Mouse (Mus musculus) gastrocnemius, adult 18-20 months (tissue): ENCODE measurements around the gene Pdxk. TPM values are rescaled to one million over a fixed set of nuclear protein-coding genes. Genes with fewer than 3 reads are reported as not detected.
"Not testable (repeated sequence)": the region's sequence is repeated elsewhere in the genome, so short reads cannot be mapped to it uniquely, and the experiment has no call there.

Source experiments
- DNase-seq: peaks from one replicate; pipeline ENCODE4 v3.0.0; 2021; ENCODE audit warnings: low spot score
- total RNA-seq, 2 experiments: library from RNA; stranded (reverse); gene quantifications; 2 replicates each; pipeline ENCODE4 v1.2.3; 2021

Gene Pdxk
- total RNA-seq, 2 experiments from 2014 or later: 6.2 to 7.1 TPM

DNA sequence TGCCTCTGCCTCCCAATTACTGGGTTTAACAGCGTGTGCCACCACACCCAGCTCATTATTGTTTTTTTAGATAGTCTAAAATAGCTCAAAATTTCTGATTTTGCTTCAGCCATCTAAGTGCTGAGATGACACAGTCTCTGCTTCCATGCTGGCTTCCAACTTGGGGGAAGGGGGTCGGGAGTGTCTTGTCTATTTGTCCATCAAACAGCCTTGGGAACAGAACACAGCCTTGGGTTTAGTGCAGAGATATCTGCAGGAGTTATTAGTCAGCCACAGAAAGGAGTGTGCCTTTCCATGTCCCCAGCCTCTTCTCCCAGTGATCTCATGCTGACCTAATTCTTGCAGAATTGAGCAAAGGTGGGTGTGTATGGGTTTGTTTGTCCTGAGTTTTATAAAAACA, 46.0 kb downstream of the Pdxk start:
- no peak for DNase-seq

DNA sequence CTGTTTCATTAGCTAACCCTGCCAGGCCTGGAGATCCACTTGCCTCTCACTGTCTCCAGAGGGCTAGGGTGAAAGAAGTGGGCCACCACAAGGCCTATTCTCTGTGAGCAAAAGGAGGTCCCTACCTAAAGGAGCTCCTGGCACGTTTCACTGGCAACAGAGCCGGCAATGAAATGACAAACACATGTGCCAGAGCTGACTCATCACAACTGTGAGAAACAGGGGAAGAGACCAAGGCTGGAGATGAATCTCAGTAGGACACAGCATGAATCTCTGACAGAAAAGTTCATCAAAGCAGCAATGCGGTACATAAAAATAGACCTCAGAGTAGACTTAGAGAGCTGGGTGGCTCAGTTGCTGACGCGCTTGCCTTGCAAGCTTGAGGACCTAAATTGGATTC, 46.9 kb downstream of the Pdxk start:
- DNase-seq: no peak

DNA sequence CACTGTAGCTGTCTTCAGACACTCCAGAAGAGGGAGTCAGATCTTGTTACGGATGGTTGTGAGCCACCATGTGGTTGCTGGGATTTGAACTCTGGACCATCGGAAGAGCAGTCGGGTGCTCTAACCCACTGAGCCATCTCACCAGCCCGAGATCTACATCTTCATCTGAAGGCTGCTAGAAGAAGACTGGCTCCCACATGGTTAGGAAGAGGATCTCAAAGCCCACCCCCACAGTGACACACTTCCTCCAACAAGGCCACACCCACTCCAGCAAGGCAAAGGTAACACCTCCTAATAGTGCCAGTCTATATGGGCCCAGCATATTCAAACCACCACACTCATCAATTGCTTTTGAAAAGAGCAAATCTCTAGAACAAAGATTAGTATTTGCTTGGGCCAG, 49.8 kb downstream of the Pdxk start:
- DNase-seq: not testable (repeated sequence)

DNA sequence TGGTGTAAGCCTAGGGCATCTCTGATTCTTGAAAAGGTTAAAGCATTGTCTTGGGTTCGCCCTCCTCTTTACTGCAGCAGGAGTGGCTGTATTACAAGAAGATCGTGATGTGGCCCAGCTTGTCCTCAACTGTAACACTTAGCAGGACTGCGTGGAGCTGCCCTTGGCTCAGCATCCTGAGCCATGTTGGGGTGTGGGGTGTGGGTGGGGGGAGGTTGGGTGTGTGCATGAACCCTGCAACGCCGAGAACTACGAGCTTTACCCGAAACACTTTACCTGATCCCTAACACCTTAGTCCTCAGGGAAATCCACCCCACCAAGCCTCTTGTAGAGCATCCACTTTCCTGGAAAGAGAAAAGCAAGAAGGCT, 51.6 kb downstream of the Pdxk start:
- no peak for DNase-seq

DNA sequence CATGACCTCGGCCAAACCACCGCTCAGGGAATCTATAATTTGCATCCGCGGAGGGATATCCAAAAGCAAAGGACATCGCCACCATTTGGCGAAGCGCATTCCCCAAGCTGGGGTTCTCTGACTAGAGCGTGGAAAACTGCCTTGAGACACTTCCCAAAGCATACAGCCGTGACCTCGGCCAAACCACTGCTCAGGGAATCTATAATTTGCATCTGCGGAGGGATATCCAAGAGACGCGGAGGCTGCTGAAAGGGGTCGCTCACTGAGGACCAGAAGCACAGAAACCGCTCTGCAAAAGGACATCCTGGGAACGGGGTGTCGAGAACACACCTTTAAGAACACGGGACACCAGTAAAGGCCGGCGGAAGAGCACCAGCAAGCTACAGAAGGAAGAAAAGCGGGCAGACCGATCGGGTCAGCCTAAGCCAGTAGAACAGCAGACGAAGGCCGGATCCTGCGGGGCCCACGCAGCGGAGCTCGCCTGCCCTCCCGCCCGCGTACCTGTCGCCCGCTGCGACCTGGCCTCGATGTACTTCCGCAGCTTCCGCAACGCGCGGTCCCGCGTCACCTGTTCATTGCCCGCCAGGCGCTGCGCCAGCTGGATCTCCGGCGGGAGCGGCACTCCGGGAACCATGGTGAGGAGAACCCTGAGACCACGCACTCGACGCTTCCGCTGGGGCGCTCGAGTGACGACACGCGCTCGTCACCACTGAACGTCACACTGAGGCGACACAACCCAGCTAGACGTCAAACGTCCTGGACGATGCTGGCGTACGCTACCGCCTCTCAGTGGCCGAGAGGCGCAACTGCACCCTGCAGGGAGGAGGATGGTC, 52.2 kb downstream of the Pdxk start, which contains the start of gene Rrp1:
Gene Rrp1, minus strand, starts transcription at position 725 of the 833 bp plus-strand sequence.
- DNase-seq: peak; percentile 93

DNA sequence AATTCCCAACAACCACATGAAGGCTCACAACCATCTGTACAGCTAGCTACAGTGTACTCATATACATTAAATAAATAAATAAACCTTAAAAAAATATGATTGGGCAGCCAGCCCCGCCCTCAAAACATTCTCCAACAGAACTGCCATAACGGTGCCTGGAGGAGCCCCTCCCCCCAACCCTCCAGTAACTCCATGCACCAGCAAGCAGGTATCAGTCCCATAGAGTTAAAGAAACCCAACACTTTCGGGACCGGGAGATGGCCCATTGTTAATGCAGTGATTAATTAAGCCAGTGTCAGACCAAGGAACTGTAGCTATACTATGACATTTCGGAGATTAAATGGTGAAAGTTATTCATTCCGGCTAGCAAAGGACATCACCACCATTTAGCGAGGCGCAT, 52.9 kb downstream of the Pdxk start:
- no peak for DNase-seq

DNA sequence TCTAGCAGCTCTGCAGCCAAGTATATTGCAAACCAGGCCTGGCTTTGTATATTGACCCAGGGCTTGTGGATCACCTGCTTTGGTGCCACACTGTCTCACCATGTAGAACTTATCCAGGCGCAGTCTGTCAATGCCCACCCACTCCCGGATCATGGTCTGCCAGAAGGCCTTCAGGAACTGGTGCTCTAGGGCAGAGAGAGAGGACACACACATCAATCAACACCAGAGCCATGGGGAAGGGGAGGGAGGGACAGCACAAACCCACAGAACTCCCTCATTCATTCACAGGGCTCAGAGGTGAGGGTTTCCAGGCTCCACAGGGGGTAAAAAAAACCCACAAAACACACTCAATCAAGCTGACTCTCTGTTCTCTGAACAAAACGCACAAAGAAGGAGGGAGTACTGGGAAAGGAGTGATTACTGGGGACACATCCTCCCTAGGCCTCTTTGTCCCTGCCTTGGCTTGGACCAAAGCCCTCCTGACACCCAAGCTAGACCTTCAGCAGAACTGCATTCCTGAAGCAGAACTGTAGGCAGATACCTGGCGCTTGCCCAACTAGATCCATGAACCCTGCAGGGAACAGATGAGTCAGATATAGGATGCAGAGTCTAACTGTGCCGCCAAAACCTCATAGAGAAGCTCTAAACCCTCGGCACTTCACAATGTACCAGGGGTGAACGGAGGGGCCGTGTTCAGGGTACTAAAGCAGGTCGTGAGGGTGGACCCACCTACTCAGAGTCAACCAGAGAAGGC, 55.6 kb downstream of the Pdxk start:
- no peak for DNase-seq

DNA sequence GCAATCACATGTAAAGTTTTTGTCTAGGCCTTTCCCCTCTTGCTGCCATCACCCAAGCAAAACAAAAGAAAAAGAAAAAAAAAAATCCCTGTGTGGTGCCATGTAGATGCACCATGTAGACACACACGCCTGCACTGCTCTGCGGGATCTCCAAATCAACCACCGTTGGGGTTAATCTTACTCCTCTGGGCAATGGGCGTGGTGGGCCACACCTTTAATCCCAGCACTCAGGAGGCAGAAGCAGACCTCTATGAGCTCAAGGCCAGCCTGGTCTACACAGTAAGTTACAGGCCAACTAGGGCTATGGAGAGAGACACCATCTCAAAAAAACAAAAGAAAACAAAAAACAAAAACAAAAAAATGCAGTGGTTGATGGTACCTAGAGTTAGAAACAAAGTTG, 57.6 kb downstream of the Pdxk start:
- DNase-seq: no peak

DNA sequence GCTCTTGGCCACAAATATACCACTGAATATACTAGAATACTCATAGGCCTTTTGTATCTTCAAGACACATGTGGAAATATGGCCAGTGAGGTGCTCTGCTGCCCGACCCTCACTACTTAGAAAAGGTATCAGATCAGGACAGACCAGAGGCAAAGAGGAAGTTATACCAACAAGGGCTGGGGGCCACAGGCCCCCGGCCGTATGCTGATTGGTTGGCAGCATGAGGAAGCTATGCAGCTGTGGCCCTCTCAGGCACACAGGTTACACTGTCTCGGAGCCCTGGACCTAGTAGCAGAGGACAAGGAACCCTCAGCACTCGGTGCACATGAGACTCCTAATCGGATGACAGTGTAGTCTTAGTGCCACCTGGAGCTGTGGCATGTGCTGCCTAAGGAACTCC, 58.6 kb downstream of the Pdxk start:
- no peak for DNase-seq

DNA sequence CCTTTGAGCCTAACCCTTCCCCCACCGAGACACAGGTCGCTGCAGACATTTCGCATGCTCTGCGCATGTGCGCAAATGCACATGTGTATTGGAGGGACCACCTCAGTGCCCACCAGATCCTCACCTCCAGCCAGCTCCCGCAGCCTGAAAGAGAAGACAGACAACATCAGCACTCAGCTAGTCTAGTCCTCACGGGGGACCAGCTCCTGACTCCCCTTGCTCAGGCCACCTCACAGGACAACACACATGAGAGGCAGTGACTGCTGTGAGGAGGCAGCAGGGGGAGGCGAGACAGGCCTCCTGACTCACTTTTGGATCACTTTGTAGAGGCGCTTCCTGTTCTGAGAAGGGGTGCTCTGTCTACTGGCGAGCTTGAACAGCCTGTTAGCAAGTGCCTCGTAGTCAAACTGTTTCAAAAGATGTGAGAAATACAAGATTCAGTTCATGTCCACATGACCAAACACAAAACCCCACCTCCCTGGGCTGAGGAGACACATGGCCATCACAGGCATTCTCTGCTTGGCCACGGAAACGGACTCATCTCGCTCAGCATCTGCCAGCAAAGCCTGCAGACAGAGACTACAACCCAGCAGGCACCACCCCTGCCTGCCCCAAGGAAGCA, 62.4 kb downstream of the Pdxk start:
- DNase-seq: no peak

DNA sequence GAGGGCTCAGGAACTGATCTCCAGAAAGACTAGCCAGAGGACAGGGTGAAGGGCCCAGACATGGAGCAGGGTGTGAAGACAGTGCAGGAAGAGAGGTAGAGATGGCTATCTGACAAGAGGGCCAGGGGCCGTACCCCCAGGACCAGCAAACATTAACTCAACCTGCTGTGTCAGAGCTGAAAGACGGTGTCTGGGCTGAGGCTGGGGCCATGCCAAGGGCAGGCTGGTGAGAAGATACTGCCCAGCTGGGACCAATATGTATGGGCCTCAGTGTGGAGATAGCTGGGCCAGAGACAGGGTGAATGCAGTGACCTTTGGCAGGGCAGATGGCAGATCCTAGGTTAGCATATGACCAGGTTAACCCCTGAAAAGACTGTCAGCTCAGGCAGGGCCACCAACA, 63.6 kb downstream of the Pdxk start:
- no peak for DNase-seq

DNA sequence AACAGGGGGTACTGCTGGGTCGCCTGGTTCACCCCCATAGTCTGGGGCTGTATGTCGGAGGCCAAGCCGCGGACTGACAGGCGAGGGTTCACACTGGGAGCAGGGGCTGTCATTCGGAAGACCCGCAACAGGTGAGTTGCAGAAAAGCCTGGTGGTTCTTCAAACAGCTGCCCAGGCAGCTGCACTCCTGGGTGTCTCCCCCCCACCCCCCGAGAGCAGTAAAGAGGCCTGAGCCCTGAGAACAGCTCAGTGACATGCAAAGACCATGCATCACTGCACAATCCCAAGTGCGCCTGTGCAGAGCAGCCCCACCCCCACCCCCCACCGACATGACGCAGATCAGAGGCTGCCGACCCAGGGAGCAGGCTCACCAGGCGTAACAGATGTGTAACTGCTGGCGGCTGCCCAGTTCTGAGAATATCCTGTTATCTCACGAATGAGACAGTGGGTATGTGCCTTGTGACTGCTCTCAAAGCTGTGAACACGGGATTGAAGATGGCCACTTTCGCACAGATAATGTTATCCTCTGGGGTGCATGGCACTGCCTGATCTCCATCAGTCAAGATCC, 65.6 kb downstream of the Pdxk start:
- no peak for DNase-seq

DNA sequence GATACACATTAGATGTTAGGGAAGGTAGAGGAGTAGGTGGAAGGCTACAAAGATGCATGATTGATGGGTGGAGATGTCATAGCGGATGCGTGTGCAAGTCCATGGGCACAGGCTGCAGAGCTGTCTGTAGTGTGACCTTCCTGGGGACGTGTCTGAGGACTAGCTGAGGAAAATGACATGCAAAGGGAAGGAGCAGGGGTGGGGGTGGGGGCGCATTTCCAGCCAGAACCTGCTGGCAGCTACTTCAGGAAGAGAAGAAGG, 68.2 kb downstream of the Pdxk start:
- DNase-seq: no peak

DNA sequence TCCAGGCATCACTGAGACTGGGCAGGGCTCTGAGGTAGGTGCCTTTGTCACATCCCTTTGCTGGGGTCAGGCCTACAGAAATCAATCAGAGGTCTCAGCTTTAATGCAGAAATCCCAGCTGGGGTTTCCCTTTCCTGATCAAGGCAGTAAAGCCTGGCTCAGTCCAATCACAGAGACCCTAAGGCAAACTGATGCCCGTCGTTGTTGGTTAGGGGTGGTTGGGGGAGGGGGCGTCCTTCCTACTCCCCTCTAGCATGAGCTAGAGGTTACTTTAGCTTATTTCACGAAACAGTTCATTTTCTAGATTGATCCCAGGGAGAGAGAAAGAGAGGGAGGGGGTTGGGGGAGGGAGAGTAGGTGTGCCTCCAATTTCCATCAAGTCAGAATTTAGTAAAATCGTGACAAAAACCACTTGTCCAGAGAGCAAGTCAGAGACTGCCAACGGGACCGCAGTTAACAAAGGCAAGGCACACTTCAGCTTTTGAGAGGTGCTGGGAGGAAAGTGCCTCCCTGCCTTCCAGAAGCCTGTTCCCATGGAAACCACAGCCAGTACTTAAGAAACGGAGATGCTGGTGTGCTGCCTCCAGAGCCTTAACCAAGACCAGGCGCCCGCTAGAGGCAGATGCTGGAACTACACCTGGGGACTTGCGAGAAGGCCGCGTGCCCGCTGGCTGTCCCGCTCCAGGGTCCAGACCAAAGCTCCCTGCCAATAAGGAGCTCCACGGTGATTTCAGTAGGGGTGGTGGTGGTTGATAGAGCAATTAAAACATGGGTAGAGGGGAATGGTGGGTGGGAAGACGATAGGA, 68.8 kb downstream of the Pdxk start:
- peak; percentile 91 for DNase-seq

DNA sequence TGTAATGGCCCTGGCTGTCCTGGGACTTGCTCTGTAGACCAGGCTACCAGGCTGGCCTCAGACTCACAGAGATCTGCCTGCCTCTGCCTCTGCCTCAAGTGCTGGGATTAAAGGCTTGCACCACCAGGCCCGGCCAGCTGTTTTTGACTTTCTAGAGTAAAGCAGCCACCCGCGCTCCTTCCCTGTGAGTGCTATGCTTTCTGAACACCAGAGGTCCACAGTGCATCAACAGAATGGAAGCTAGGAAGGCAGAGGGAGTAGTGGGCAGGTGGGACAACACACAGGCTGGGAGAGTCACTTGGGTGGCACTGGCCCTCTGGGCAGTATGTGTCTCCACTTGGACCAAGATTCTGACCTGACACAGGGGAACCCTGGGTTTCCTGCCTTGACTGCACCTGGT, 69.4 kb downstream of the Pdxk start:
- no peak for DNase-seq

DNA sequence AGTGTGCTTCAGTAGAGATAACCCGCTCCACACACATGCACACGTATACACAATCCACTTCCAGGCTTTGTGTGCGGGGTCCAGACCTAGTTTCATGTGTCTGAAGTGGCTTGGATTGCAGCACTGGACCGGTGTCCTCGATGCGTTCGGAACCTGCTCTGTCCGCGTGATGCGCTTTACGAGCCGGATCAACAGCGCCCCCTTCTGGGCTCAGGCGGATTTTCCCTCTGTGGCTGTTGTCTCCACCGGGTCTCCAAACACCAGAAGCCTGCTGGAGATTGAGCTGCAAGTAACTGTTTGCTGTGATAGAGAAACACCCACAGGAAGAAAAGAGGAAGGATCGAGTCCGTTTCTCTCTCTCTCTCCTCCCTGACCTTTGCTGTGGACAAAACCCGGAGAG, 72.7 kb downstream of the Pdxk start:
- peak; percentile 86 for DNase-seq

DNA sequence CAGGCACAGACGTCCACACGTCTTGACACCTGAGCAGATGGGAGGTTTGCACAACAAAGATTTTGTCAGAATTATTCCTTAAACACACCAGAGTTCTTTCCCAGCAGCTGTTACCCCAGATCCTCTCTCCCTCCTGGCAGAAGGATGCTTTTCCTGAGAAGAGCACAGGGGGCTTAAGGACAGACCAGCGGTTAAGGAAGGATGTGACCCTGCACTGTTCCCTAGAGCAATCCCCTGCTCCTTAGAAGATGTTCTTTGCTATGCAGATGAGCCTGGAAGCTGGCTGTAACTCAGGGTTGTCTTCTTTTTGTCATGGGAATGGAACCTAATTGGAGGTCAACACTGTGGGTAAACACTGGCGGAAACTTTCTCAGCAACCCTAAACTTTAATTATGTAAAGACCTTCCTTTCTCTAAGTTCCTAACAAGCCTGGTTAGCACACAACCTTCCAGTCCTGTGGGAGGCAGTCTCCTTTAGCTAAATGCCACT, 73.7 kb downstream of the Pdxk start:
- no peak for DNase-seq

DNA sequence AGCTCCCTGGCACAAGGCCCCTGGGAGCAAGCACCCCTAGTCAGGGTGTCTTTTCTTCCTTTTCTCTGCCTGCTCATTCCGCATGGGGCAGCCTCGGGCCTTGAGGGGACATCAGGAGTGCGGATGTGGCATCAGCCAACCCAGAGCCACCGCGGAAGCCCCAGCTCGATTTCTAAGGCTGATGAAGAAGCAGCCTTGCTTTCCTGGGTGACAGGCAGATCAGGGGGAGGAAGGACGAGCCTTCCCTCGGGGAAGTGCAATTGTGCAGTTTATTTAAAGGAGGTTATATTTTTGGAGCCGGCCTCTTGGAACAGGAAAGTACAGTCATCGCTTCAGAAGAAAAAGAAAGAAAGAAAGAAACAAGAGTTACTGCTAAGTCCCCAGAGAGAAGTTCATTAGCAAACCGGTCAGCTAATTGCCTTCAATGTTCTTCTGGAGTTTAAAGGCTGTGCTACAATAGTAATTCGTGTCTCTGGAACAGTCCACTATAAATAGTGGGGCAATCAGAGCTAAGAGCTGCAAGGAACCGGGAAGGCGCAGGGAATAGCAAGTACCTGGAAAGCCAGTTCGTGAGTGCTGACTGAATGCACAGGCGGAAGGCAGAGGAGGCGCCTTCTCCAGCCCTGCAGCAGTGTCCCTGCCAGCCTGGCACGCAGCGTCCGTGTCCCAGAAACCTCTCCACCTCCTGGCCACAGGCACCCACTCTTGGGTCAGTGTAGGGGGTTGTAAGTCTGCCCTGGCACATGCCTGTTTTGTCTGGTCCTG, 76.4 kb downstream of the Pdxk start:
- no peak for DNase-seq
